Mouse (Mus musculus): Measurements from ENCODE around the gene Nup62.
A peak's percentile ranks its signal among the peaks of the same experiment; 100 is the strongest.

Gene Nup62

GRCm38 (mm10) chr7:44815721-44816469 is at the start of gene Nup62, which contains the start of gene Il4i1:
Gene Nup62, plus strand, starts transcription at chr7:44816088.
Gene Il4i1, plus strand, starts transcription at chr7:44816387.
- DNase-seq (ENCODE audit: low read depth in 2 of 2, low spot score in 2 of 2), result peak; percentile 99

- no peak for DNase-seq (ENCODE audit: low read depth in 2 of 2, low spot score in 2 of 2)
Measured at GRCm38 (mm10) chr7:44768129-44768528, 47.8 kb upstream of the Nup62 start.

GRCm38 (mm10) chr7:44770046-44770578 is 45.8 kb upstream of the Nup62 start:
- DNase-seq (ENCODE audit: low read depth in 2 of 2, low spot score in 2 of 2), result no peak

- DNase-seq (ENCODE audit: low read depth in 2 of 2, low spot score in 2 of 2), result peak; percentile 35 to 46
Measured at GRCm38 (mm10) chr7:44772591-44773204, 43.2 kb upstream of the Nup62 start.

GRCm38 (mm10) chr7:44776849-44777498 is 38.9 kb upstream of the Nup62 start:
- DNase-seq (ENCODE audit: low read depth in 2 of 2, low spot score in 2 of 2), result no peak

GRCm38 (mm10) chr7:44780101-44780500 is 35.8 kb upstream of the Nup62 start:
- no peak for DNase-seq (ENCODE audit: low read depth in 2 of 2, low spot score in 2 of 2)

- no peak for DNase-seq (ENCODE audit: low read depth in 2 of 2, low spot score in 2 of 2)
Measured at GRCm38 (mm10) chr7:44789531-44789930, 26.4 kb upstream of the Nup62 start.

GRCm38 (mm10) chr7:44790066-44790465 is 25.8 kb upstream of the Nup62 start:
- DNase-seq (ENCODE audit: low read depth in 2 of 2, low spot score in 2 of 2), result no peak

GRCm38 (mm10) chr7:44792781-44793180 is 23.1 kb upstream of the Nup62 start:
- DNase-seq (ENCODE audit: low read depth in 2 of 2, low spot score in 2 of 2), result no peak

- DNase-seq (ENCODE audit: low read depth in 2 of 2, low spot score in 2 of 2), result no peak
Measured at GRCm38 (mm10) chr7:44808927-44809326, 7.0 kb upstream of the Nup62 start.

- no peak for DNase-seq (ENCODE audit: low read depth in 2 of 2, low spot score in 2 of 2)
Measured at GRCm38 (mm10) chr7:44809466-44809865, 6.4 kb upstream of the Nup62 start.

GRCm38 (mm10) chr7:44810365-44810764 is 5.5 kb upstream of the Nup62 start:
- DNase-seq (ENCODE audit: low read depth in 2 of 2, low spot score in 2 of 2), result no peak

GRCm38 (mm10) chr7:44810819-44811557 is 4.9 kb upstream of the Nup62 start:
- DNase-seq (ENCODE audit: low read depth in 2 of 2, low spot score in 2 of 2), result no peak

- no peak for DNase-seq (ENCODE audit: low read depth in 2 of 2, low spot score in 2 of 2)
Measured at GRCm38 (mm10) chr7:44812651-44813325, 3.1 kb upstream of the Nup62 start.

- DNase-seq (ENCODE audit: low read depth in 2 of 2, low spot score in 2 of 2), result no peak
Measured at GRCm38 (mm10) chr7:44813985-44814384, 1.9 kb upstream of the Nup62 start.

- no peak for DNase-seq (ENCODE audit: low read depth in 2 of 2, low spot score in 2 of 2)
Measured at GRCm38 (mm10) chr7:44814423-44814822, 1.5 kb upstream of the Nup62 start.

GRCm38 (mm10) chr7:44814952-44815553 is 835 bp upstream of the Nup62 start:
- DNase-seq (ENCODE audit: low read depth in 2 of 2, low spot score in 2 of 2), result no peak

GRCm38 (mm10) chr7:44816470-44817021 is 658 bp downstream of the Nup62 start, which contains the start of gene Atf5:
Gene Atf5, minus strand, starts transcription at chr7:44816658.
- DNase-seq (ENCODE audit: low read depth in 2 of 2, low spot score in 2 of 2), result no peak

GRCm38 (mm10) chr7:44817441-44817840 is 1.6 kb downstream of the Nup62 start:
- DNase-seq (ENCODE audit: low read depth in 2 of 2, low spot score in 2 of 2), result no peak

GRCm38 (mm10) chr7:44818164-44818563 is 2.3 kb downstream of the Nup62 start:
- DNase-seq (ENCODE audit: low read depth in 2 of 2, low spot score in 2 of 2), result no peak
